ENCODE assay signal across 18 mouse cellular contexts in genomic region chr10:117215409-117216131, GRCm38 (mm10). TPM values are rescaled to one million over a fixed set of nuclear protein-coding genes. Genes with fewer than 3 reads are reported as not detected.
DNase-seq lines count a peak whose midpoint lies in the region; ATAC-seq lines count a peak whose summit lies in the region.
"Had no signal": no experiment of that assay in that cellular context is flagged by ENCODE, and none has a peak within 500 bp of the region (broad histone marks: within the 10 kb centered on the region; RNA-seq: fewer than 3 reads in every experiment).

No protein-coding gene starts in this region.

- peak; percentile 49 for DNase-seq in thymus, postnatal 14 days
- DNase-seq in gastrocnemius, postnatal 25 days = no peak
- no peak for DNase-seq in frontal cortex, postnatal 36 days (ENCODE audit: low spot score in 2 of 2)
- DNase-seq: adrenal gland, postnatal 25 days; cerebellum, postnatal 10 days; gastrocnemius, postnatal 36 days; kidney, adult 11 months; kidney, postnatal 36 days; liver, embryonic 13.5 days had no signal

- peaks cover 69% of the 10 kb centered on the region for H3K36me3 ChIP-seq in liver, embryonic 15.5 days (replicated peaks)
- peaks cover 81% of the 10 kb centered on the region for H3K36me3 ChIP-seq in liver, embryonic 12.5 days

- H3K4me3 ChIP-seq in liver, embryonic 15.5 days (replicated peaks) = no peak overlapping the region; the same call in 1 of the 2 replicates
- H3K4me3 ChIP-seq in liver, embryonic 12.5 days = no peak overlapping the region
- H3K4me3 ChIP-seq: embryonic facial prominence, embryonic 13.5 days; liver, embryonic 13.5 days had no signal

- H3K27me3 ChIP-seq in liver, embryonic 15.5 days = no peaks in the 10 kb centered on the region
- no peaks in the 10 kb centered on the region for H3K27me3 ChIP-seq in liver, embryonic 12.5 days (replicated peaks)
- H3K27me3 ChIP-seq: embryonic facial prominence, embryonic 13.5 days; liver, embryonic 13.5 days had no signal

- peak overlapping the region; percentile 38; the same call in 1 of the 2 replicates for H3K27ac ChIP-seq in liver, embryonic 15.5 days (replicated peaks)
- no peak overlapping the region for H3K27ac ChIP-seq in liver, embryonic 12.5 days
- H3K27ac ChIP-seq: embryonic facial prominence, embryonic 13.5 days; liver, embryonic 13.5 days had no signal

- H3K4me1 ChIP-seq in liver, embryonic 15.5 days (replicated peaks) = peaks cover 13% of the 10 kb centered on the region
- peaks cover 7% of the 10 kb centered on the region; the same call in 1 of the 2 replicates for H3K4me1 ChIP-seq in liver, embryonic 12.5 days
- H3K4me1 ChIP-seq: embryonic facial prominence, embryonic 13.5 days had no signal

- no peaks in the 10 kb centered on the region for H3K9me3 ChIP-seq in liver, embryonic 15.5 days (replicated peaks)
- no peaks in the 10 kb centered on the region for H3K9me3 ChIP-seq in liver, embryonic 12.5 days (replicated peaks)
- H3K9me3 ChIP-seq: embryonic facial prominence, embryonic 13.5 days; liver, embryonic 13.5 days had no signal

- 82% methylated on average over 25 of the region's 25 CpGs for WGBS in liver, embryonic 15.5 days (ENCODE audit: insufficient replicate concordance)
- 87% methylated on average over 25 of the region's 25 CpGs for WGBS in liver, embryonic 12.5 days (ENCODE audit: insufficient replicate concordance)

- peak; percentile 57; the same call in 1 of the 2 replicates for ATAC-seq in liver, embryonic 15.5 days (ENCODE audit: insufficient read depth)
- ATAC-seq in liver, embryonic 12.5 days = no peak
- peak; percentile 65 for ATAC-seq in activated CD4-positive, CD25-positive, alpha-beta regulatory T cell, adult 4 months
- ATAC-seq in monocyte, adult 5-6 weeks (replicated peaks; ENCODE audit: insufficient number of reproducible peaks, low FRiP score, low TSS enrichment, poor library complexity, severe bottlenecking) = peak; percentile 60
- ATAC-seq in erythroblast, adult 5-6 weeks (replicated peaks; ENCODE audit: low FRiP score, poor library complexity, severe bottlenecking) = no peak
- ATAC-seq: forebrain, embryonic 14.5 days had no signal

- no peak overlapping the region for H3K4me2 ChIP-seq in liver, embryonic 15.5 days
- H3K4me2 ChIP-seq in liver, embryonic 12.5 days = no peak overlapping the region
- H3K4me2 ChIP-seq: embryonic facial prominence, embryonic 13.5 days; liver, embryonic 13.5 days had no signal

- H3K9ac ChIP-seq in liver, embryonic 15.5 days = no peak overlapping the region
- no peak overlapping the region for H3K9ac ChIP-seq in liver, embryonic 12.5 days
- H3K9ac ChIP-seq: embryonic facial prominence, embryonic 13.5 days; liver, embryonic 13.5 days had no signal

RNA-seq across cellular contexts. Expression of gene Yeats4, which starts 8.7 kb away (rescaled TPM):
- 34.3 and 35.7 TPM in 2 replicates for polyA plus RNA-seq in liver, embryonic 15.5 days (2015; fragmentation: Nextera tagmentation; extraction: Ambion mirVana)
- 54.0 and 61.9 TPM in 2 replicates for polyA plus RNA-seq in liver, embryonic 12.5 days (2016; fragmentation: Nextera tagmentation; extraction: Ambion mirVana)
- polyA plus RNA-seq in activated CD4-positive, CD25-positive, alpha-beta regulatory T cell, adult 4 months (2017; shearing (Covaris generic)) = 10 to 100 TPM; 27.8 to 31.0 TPM
- total RNA-seq in monocyte, adult 5-6 weeks (2017) = 75.3 to 119 TPM (median 109 TPM) in 3 replicates
- 25.9 and 28.6 TPM in 2 replicates for total RNA-seq in erythroblast, adult 5-6 weeks (2015; ENCODE audit: low replicate concordance)
- total RNA-seq in erythroblast, adult 5-6 weeks (2017; ENCODE audit: low replicate concordance) = 25.0 and 51.6 TPM in 2 replicates
- 10 to 100 TPM; 15.5 to 17.8 TPM for total RNA-seq in gastrocnemius, postnatal 25 days (2021)

RNA-seq across cellular contexts. Expression of gene 9530003J23Rik, which starts 22.9 kb away (rescaled TPM):
- polyA plus RNA-seq in liver, embryonic 15.5 days (2015; fragmentation: Nextera tagmentation; extraction: Ambion mirVana) = not detected in 2 replicates
- polyA plus RNA-seq in liver, embryonic 12.5 days (2016; fragmentation: Nextera tagmentation; extraction: Ambion mirVana) = not detected in 2 replicates
- polyA plus RNA-seq in activated CD4-positive, CD25-positive, alpha-beta regulatory T cell, adult 4 months (2017; shearing (Covaris generic)) = under 1 TPM in 1 of 2 experiments, not detected in 1; 0.38 TPM
- not detected in 3 replicates for total RNA-seq in monocyte, adult 5-6 weeks (2017)
- total RNA-seq in erythroblast, adult 5-6 weeks (2015; ENCODE audit: low replicate concordance) = not detected in 2 replicates
- 0.56 TPM in 1 of 2 replicates, not detected in the other for total RNA-seq in erythroblast, adult 5-6 weeks (2017; ENCODE audit: low replicate concordance)
- total RNA-seq in gastrocnemius, postnatal 25 days (2021) = not detected
- total RNA-seq: adrenal gland, postnatal 25 days; gastrocnemius, postnatal 36 days; heart, postnatal 10 days; left cerebral cortex, adult 18-20 months had no signal
- polyA plus RNA-seq: embryonic facial prominence, embryonic 13.5 days; forebrain, embryonic 14.5 days; liver, embryonic 13.5 days had no signal

Comparison
In these comparisons a context has a peak if more than half of its experiments do, and no peak if none do; other contexts are left out.
1. ATAC-seq: peak in liver, embryonic 15.5 days (single experiment), activated CD4-positive, CD25-positive, alpha-beta regulatory T cell, adult 4 months (single experiment) and monocyte, adult 5-6 weeks (single experiment); none in liver, embryonic 12.5 days (single experiment) and erythroblast, adult 5-6 weeks (single experiment).